Mouse (Mus musculus) left cerebral cortex, adult 2 months (tissue): Measurements from ENCODE around the gene Ptprj. TPM values are rescaled to one million over a fixed set of nuclear protein-coding genes. Genes with fewer than 3 reads are reported as not detected.

Experiments used
- DNase-seq, 2 experiments: peaks; one replicate each; pipeline ENCODE4 v3.0.0; 2021 to 2022; ENCODE audit warnings: low spot score in 2 of 2, mixed read lengths in 1 of 2; ENCODE audit errors: extremely low spot score in 1 of 2
- H3K27ac ChIP-seq: fragments of 200-600 bp; 2 replicates; pipeline ENCODE4 v1.8.1; 2022
- H3K4me3 ChIP-seq: fragments of 200-600 bp; 2 replicates; pipeline ENCODE4 v1.8.1; 2022
- CTCF ChIP-seq: fragments of 200-600 bp; IDR thresholded peaks from 2 replicates; pipeline ENCODE4 v1.8.1; 2022; ENCODE audit warnings: antibody characterized with exemption, mild to moderate bottlenecking, moderate library complexity
- intact Hi-C: fragments of 180-260 bp; cut with DNase I; formaldehyde crosslinking; loops from one replicate; pipeline ENCODE4 v1.15.1; 2025
- total RNA-seq, 2 experiments: library from RNA; stranded (reverse); gene quantifications; 2 replicates each; pipeline ENCODE4 v1.2.3; 2021

Ptprj gene
- total RNA-seq, 2 experiments from 2014 or later, result 114 to 117 TPM

- H3K4me3 ChIP-seq, result no peak overlapping the region
- TF ChIP-seq CTCF, result no peak
- intact Hi-C loops, result no loop called here
- no peak for DNase-seq
- no peak overlapping the region for H3K27ac ChIP-seq
Measured at GRCm38 (mm10) chr2:90588141-90588540, 7.7 kb upstream of the Ptprj start.

- Histone ChIP-seq H3K4me3 (no peak overlapping the region), H3K27ac (no peak overlapping the region)
- no peak for DNase-seq
- intact Hi-C loops, result no loop called here
- TF ChIP-seq CTCF, result no peak
Measured at GRCm38 (mm10) chr2:90584506-90584905, 4.1 kb upstream of the Ptprj start.

- TF ChIP-seq CTCF, result no peak
- intact Hi-C loops, result no loop called here
- Histone ChIP-seq H3K27ac (no peak overlapping the region), H3K4me3 (no peak overlapping the region)
- peak in 1 of 2 experiments; percentile 6 for DNase-seq
Measured at GRCm38 (mm10) chr2:90583628-90584131, 3.2 kb upstream of the Ptprj start.

GRCm38 (mm10) chr2:90582814-90583213, 2.4 kb upstream of the Ptprj start:
- intact Hi-C loops, result no loop called here
- H3K27ac ChIP-seq, result no peak overlapping the region
- TF ChIP-seq CTCF, result no peak
- H3K4me3 ChIP-seq, result no peak overlapping the region
- DNase-seq, result peak in 1 of 2 experiments; percentile 8

GRCm38 (mm10) chr2:90582311-90582710, 1.9 kb upstream of the Ptprj start:
- intact Hi-C loops, result no loop called here
- DNase-seq, result peak in 1 of 2 experiments; percentile 6
- Histone ChIP-seq H3K27ac (no peak overlapping the region), H3K4me3 (no peak overlapping the region)
- no peak for TF ChIP-seq CTCF

GRCm38 (mm10) chr2:90581796-90582125, 1.3 kb upstream of the Ptprj start:
- H3K27ac ChIP-seq, result no peak overlapping the region
- no peak for TF ChIP-seq CTCF
- H3K4me3 ChIP-seq, result no peak overlapping the region
- peak in 1 of 2 experiments; percentile 6 for DNase-seq
- intact Hi-C loops, result loop anchor here (2.0 kb wide), 4 partner anchors 31 to 107 kb away; no protein-coding TSS in a partner anchor

- peak overlapping the region; percentile 97 for H3K4me3 ChIP-seq
- TF ChIP-seq CTCF, result no peak
- DNase-seq, result peak in 1 of 2 experiments; percentile 11
- intact Hi-C loops, result loop anchor here (2.0 kb wide), 4 partner anchors 32 to 106 kb away; no protein-coding TSS in a partner anchor
- peak overlapping the region; percentile 98 for H3K27ac ChIP-seq
Measured at GRCm38 (mm10) chr2:90581006-90581795, 754 bp upstream of the Ptprj start.

GRCm38 (mm10) chr2:90579728-90580235, 665 bp downstream of the Ptprj start:
- intact Hi-C loops, result loop anchor here (2.0 to 5.0 kb wide), 6 partner anchors 33 to 105 kb away; no protein-coding TSS in a partner anchor

GRCm38 (mm10) chr2:90579038-90579727, 1.3 kb downstream of the Ptprj start:
- peak in 1 of 2 experiments; percentile 22 for DNase-seq
- peak overlapping the region; percentile 97 for H3K4me3 ChIP-seq
- intact Hi-C loops, result loop anchor here (2.0 to 5.0 kb wide), 2 partner anchors 34 to 52 kb away; no protein-coding TSS in a partner anchor
- H3K27ac ChIP-seq, result peak overlapping the region; percentile 98
- TF ChIP-seq CTCF, result no peak

More at GRCm38 (mm10) chr2:90579728-90580235, 665 bp downstream of the Ptprj start:
- peak; percentile 51 to 58 for DNase-seq
- TF ChIP-seq CTCF, result peak; percentile 31
- H3K4me3 ChIP-seq, result peak overlapping the region; percentile 97
- H3K27ac ChIP-seq, result peak overlapping the region; percentile 98

GRCm38 (mm10) chr2:90577451-90578279, 2.8 kb downstream of the Ptprj start:
- Histone ChIP-seq H3K27ac (peak overlapping the region; percentile 2; the same call in 1 of the 2 replicates), H3K4me3 (peak overlapping the region; percentile 41; the same call in 1 of the 2 replicates)
- TF ChIP-seq CTCF, result no peak
- no peak for DNase-seq
- intact Hi-C loops, result loop anchor here (2.0 to 5.0 kb wide), 2 partner anchors 33 to 50 kb away; no protein-coding TSS in a partner anchor

GRCm38 (mm10) chr2:90576936-90577335, 3.5 kb downstream of the Ptprj start:
- intact Hi-C loops, result loop anchor here (5.0 kb wide), 1 partner anchor 50 kb away; no protein-coding TSS in a partner anchor
- no peak overlapping the region for H3K4me3 ChIP-seq
- TF ChIP-seq CTCF, result no peak
- no peak for DNase-seq
- H3K27ac ChIP-seq, result no peak overlapping the region
